Mouse (Mus musculus) intestine, embryonic 14.5 days (tissue): ENCODE measurements around the gene Med12l. TPM values are rescaled to one million over a fixed set of nuclear protein-coding genes. Genes with fewer than 3 reads are reported as not detected.

Source experiments
- ATAC-seq: fragments of 200-750 bp; cut with Nextera tagmentation; replicated peaks from 2 replicates; pipeline ENCODE4 v1.8.0; 2017; ENCODE audit warnings: low read depth, moderate number of reproducible peaks, moderate TSS enrichment, moderate library complexity; ENCODE audit not compliant: low FRiP score, low TSS enrichment
- DNase-seq: peaks from one replicate; pipeline ENCODE4 v3.0.0-alpha.2; 2018; ENCODE audit warnings: low spot score
- H3K27ac ChIP-seq: fragments of 300-500 bp; sonication (generic); 2 replicates; pipeline ENCODE4 v1.5.1; 2014; ENCODE audit warnings: low read depth, mild to moderate bottlenecking, control low read depth
- H3K27me3 ChIP-seq: fragments of 300-500 bp; sonication (generic); replicated peaks from 2 replicates; pipeline ENCODE4 v1.6.1; 2014; ENCODE audit warnings: low read length, control low read depth; ENCODE audit not compliant: control insufficient read depth, insufficient read depth
- H3K36me3 ChIP-seq: fragments of 300-500 bp; sonication (generic); 2 replicates; pipeline ENCODE4 v1.6.1; 2014; ENCODE audit warnings: low read length, control low read depth; ENCODE audit not compliant: control insufficient read depth, insufficient read depth
- H3K4me1 ChIP-seq: fragments of 300-500 bp; sonication (generic); replicated peaks from 2 replicates; pipeline ENCODE4 v1.6.1; 2014; ENCODE audit warnings: low read length, control low read depth, mixed read lengths; ENCODE audit not compliant: control insufficient read depth, insufficient read depth
- H3K4me2 ChIP-seq: fragments of 300-500 bp; sonication (generic); 2 replicates; pipeline ENCODE4 v1.6.1; 2014; ENCODE audit warnings: low read length
- H3K4me3 ChIP-seq: fragments of 300-500 bp; sonication (generic); 2 replicates; pipeline ENCODE4 v1.5.1; 2014; ENCODE audit warnings: low read depth, low read length, control low read depth, mixed read lengths
- H3K9ac ChIP-seq: fragments of 300-500 bp; sonication (generic); 2 replicates; pipeline ENCODE4 v1.6.1; 2014; ENCODE audit warnings: mild to moderate bottlenecking, low read length
- H3K9me3 ChIP-seq: fragments of 300-500 bp; sonication (generic); 2 replicates; pipeline ENCODE4 v1.6.1; 2016; ENCODE audit warnings: low read length, control low read depth; ENCODE audit not compliant: control insufficient read depth
- WGBS: fragments of 180-500 bp; shearing (Covaris S2); extraction: QIAGEN DNeasy Blood & Tissue Kit; methylation state at CpG from one replicate; pipeline ENCODE4 v1.1.7; 2014; 5-methylcytosine and 5-hydroxymethylcytosine counted together
- polyA plus RNA-seq: library from polyadenylated mRNA; unstranded; fragments of >200 nt; fragmentation: Nextera tagmentation; extraction: Ambion mirVana; gene quantifications from 2 replicates; pipeline ENCODE4 v1.2.1, GENCODE M21; 2014

Gene Med12l
- polyA plus RNA-seq, 1 experiment from 2014 or later, result 2.4 TPM

DNA sequence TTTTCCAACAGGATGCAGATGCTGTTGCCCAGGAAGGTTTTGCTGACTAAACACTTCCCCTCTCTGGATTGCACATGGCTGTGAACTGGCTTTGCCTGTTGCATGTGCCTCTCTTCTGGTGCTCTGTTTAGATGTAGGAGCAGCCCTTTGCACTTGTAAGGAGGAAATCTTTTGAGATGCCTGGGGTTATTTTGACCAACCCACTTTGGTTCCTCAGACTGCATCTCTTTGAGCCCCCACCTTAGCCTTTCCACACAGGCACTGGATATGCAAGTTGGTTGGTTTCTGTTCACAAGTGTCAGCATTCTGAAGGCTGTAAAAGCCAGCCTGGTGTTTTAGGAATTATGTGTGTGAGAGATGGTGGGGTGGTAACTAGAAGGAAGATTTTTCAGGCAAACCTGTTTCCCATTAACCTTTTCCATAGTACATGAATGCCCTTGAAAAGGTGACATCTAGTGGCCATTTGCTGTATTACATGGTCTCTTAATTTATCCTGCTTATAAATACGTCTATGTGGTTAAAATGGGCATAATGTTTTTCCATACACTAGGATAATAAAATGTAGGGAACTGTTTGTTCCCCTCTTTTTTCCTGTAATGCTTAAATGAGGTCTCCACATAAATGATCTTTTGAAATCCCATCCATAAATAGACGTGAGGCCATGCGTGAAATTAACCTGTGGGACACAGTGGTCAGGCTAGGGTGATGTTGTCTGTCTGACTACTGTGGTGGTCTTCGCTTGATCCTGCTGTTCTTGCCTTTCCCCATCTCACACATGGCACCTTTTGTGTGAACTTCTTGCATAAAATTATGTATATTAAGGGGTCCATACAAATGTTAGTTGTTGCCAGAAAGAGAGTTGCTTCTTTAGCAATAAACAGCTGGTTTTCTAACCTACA, 203.3 kb downstream of the Med12l start:
- ATAC-seq (no peak), DNase-seq (no peak)
- WGBS, result 72% methylated on average over 4 of the region's 4 CpGs

DNA sequence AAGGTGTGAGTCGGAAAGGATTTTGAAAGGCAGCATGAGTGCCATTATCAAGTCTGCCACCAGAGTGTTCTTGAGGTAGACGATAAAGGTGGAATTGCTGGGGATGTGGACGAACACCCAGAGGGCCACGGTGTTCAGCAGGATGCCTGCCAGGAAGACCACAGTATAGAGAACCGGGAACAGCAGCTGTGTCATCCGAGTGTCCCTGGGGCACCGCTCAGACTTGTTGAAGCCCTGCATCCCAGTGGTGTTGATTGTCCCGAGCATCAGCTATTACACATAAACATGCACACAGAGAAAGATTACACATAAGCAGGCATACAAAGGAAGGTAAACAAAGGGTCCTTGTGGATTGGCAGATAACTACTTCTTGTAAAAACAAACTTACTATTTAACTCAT, 204.5 kb downstream of the Med12l start:
- no peak overlapping the region for H3K9ac ChIP-seq
- H3K9me3 ChIP-seq, result no peaks in the 10 kb centered on the region
- H3K4me3 ChIP-seq, result no peak overlapping the region
- H3K36me3 ChIP-seq, result no peaks in the 10 kb centered on the region
- no peaks in the 10 kb centered on the region for H3K4me1 ChIP-seq
- ATAC-seq (no peak), DNase-seq (no peak)
- H3K27ac ChIP-seq, result no peak overlapping the region
- H3K4me2 ChIP-seq, result no peak overlapping the region
- WGBS, result 77% methylated on average over 8 of the region's 8 CpGs
- H3K27me3 ChIP-seq, result no peaks in the 10 kb centered on the region

More for the DNA sequence above, 203.3 kb downstream of the Med12l start:
- no peak overlapping the region for H3K9ac ChIP-seq
- H3K36me3 ChIP-seq, result no peaks in the 10 kb centered on the region
- H3K4me2 ChIP-seq, result no peak overlapping the region
- no peaks in the 10 kb centered on the region for H3K27me3 ChIP-seq
- no peaks in the 10 kb centered on the region for H3K9me3 ChIP-seq
- H3K4me3 ChIP-seq, result no peak overlapping the region
- H3K4me1 ChIP-seq, result no peaks in the 10 kb centered on the region
- H3K27ac ChIP-seq, result no peak overlapping the region

DNA sequence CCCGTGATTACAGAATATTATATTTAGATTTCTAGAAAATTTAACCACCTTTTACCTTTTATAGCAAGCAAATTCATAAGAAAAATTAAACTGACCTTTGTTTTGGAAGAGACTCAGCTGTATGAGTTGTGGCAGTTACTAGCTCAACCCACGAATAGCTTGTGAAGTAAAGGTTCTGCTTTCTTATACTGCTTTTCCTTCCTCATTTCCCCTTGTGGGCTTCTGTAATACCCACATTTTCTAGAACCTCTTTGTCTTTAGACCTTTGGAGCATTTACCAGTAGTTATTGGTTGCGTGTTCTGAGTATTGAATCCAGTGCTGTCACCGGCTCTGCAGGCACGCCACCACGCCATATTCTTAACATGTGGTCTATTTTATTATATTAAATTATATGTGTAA, 205.1 kb downstream of the Med12l start, which contains the start of gene P2ry13:
Gene P2ry13 (minus strand): TSS at position 156 of the 400 bp plus-strand sequence.
- H3K36me3 ChIP-seq, result no peaks in the 10 kb centered on the region
- H3K27me3 ChIP-seq, result no peaks in the 10 kb centered on the region
- DNase-seq (no peak), ATAC-seq (no peak)
- WGBS, result 90% methylated on average over 6 of the region's 6 CpGs
- H3K27ac ChIP-seq, result no peak within 1 kb of the TSS
- no peak within 1 kb of the TSS for H3K4me2 ChIP-seq
- H3K9ac ChIP-seq, result no peak within 1 kb of the TSS
- no peaks in the 10 kb centered on the region for H3K9me3 ChIP-seq
- H3K4me1 ChIP-seq, result no peaks in the 10 kb centered on the region
- H3K4me3 ChIP-seq, result no peak within 1 kb of the TSS

DNA sequence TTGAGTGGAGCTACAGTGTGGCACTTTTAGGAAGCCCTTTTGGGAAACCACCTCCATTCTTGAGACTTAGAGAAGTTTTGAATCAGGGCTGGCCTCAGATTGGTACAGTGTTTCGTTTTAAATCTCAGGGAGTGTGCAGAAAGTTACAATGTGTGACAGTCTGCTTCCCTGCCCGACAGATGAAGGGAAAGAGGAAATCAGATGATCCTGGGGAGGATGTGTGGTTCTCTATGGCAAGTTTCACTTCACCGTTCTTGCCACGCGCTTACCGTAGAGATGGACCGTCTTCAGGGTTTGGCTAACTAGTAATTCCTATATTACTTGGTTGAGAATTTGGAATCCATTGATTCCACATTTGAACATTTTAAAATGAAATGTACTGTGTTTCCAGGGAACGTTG, 206.2 kb downstream of the Med12l start:
- Histone ChIP-seq H3K27me3 (no peaks in the 10 kb centered on the region), H3K4me2 (no peak overlapping the region), H3K4me1 (no peaks in the 10 kb centered on the region), H3K9me3 (no peaks in the 10 kb centered on the region), H3K27ac (no peak overlapping the region), H3K9ac (no peak overlapping the region), H3K36me3 (no peaks in the 10 kb centered on the region), H3K4me3 (no peak overlapping the region)
- 90% methylated on average over 8 of the region's 8 CpGs for WGBS
- DNase-seq (no peak), ATAC-seq (no peak)

DNA sequence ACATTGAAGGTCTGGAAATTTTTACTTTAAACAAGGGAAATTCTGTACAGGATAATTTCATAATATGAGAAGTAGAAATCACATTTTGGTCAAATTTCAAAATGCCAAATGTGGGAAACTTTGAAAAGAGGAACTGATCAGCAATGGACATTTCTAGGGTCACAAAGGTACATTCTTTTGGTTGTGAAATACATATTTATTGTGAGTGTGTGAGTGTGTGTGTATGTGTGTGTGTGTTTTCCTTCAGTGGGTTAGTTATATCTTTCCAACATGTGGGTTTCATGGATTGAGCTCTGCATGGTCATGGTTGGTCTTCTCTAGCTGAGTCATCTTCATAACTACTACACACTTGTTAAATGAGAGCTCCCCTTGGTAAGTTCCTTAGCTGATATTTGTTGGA, 206.8 kb downstream of the Med12l start:
- no peak overlapping the region for H3K9ac ChIP-seq
- no peak overlapping the region for H3K4me2 ChIP-seq
- H3K36me3 ChIP-seq, result no peaks in the 10 kb centered on the region
- no peak overlapping the region for H3K4me3 ChIP-seq
- H3K27me3 ChIP-seq, result no peaks in the 10 kb centered on the region
- no peak for ATAC-seq
- DNase-seq, result no peak
- no peak overlapping the region for H3K27ac ChIP-seq
- H3K9me3 ChIP-seq, result no peaks in the 10 kb centered on the region
- H3K4me1 ChIP-seq, result no peaks in the 10 kb centered on the region

DNA sequence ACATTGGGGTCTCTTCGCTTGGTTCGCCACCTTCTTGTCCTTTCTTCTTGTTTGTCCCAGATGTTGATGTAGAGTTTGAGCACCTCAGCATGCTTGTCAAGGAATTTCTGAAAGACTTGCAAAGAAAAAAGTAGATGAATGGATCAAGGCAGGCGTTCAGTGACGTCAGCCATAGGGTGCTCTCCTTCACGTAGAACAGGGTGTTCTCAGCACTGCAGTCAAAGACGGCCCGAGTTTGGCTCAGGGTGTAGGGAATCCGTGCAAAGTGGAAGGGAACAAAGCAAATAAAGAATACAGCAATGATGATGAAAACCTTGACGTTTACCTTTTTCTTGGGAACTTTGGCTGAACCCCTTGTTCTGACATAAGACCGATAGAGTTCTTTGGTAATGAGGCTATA, 211.6 kb downstream of the Med12l start:
- no peak overlapping the region for H3K27ac ChIP-seq
- no peak overlapping the region for H3K4me3 ChIP-seq
- no peak overlapping the region for H3K4me2 ChIP-seq
- ATAC-seq, result no peak
- no peaks in the 10 kb centered on the region for H3K9me3 ChIP-seq
- H3K9ac ChIP-seq, result no peak overlapping the region
- no peaks in the 10 kb centered on the region for H3K27me3 ChIP-seq
- WGBS, result 88% methylated on average over 10 of the region's 10 CpGs
- no peaks in the 10 kb centered on the region for H3K4me1 ChIP-seq
- DNase-seq, result no peak
- H3K36me3 ChIP-seq, result no peaks in the 10 kb centered on the region

DNA sequence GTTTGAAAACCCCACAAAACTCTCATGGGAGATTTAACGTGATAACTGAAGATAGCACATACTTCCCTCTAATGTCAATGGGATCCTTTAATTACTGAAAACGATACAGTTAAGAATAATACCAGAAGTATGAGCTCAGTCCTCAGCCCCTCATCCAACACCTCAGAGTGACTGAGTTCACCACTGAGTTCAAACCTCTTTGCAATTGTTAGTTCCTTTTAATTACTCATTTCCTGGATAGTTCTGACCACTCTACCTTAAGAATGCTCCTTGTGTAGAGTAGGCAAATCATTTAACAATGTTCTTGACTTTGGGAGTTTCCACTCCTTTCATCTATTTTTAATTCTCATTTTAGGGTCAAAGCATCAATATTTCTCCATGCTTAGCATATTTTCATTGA, 213.7 kb downstream of the Med12l start:
- Histone ChIP-seq H3K9me3 (no peaks in the 10 kb centered on the region), H3K9ac (no peak overlapping the region), H3K4me1 (no peaks in the 10 kb centered on the region), H3K4me3 (no peak overlapping the region), H3K27ac (no peak overlapping the region), H3K27me3 (no peaks in the 10 kb centered on the region), H3K36me3 (no peaks in the 10 kb centered on the region), H3K4me2 (no peak overlapping the region)
- no peak for DNase-seq
- 83% methylated on average over 2 of the region's 2 CpGs for WGBS
- no peak for ATAC-seq

DNA sequence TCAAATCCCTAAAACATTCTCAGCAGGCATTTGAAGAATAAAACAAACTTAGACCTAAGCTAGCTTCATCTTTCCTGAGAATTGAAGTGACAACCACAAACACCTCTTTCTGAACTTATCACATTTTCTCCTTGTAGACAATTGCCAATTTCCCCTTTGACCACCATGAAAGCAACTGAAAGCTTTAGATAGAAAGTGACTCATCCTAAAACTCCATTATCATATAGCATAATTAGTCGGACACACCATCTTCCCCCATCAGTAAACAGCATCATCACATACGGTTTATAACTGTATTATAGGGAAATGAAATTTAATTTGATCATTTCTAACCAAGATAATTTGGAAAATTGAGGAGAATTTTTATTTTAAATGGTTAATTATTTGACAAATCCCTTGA, 216.7 kb downstream of the Med12l start:
- Histone ChIP-seq H3K36me3 (no peaks in the 10 kb centered on the region), H3K27me3 (no peaks in the 10 kb centered on the region), H3K4me1 (no peaks in the 10 kb centered on the region), H3K4me3 (no peak overlapping the region), H3K4me2 (no peak overlapping the region), H3K9me3 (no peaks in the 10 kb centered on the region), H3K9ac (no peak overlapping the region), H3K27ac (no peak overlapping the region)
- DNase-seq (no peak), ATAC-seq (no peak)
- WGBS, result 89% methylated on average over 2 of the region's 2 CpGs

DNA sequence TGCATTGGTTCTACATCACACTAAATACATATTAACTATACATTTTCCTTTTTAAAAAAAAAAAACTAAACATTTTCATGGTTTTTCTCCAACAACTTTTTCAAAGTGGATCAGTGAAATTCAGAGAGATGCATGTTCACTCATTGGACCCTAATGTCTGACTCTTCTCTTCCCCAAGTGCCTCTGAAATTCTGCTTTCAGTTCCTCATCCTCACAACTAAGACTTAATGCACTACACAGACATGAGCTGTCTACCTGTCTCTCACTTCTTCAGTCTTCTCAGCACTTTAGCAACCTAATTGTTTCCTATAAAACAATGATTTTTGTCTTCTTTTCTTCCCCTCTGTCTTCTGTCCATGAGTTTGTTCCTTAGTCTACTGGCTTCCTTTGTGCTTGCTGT, 219.8 kb downstream of the Med12l start:
- H3K27ac ChIP-seq, result no peak overlapping the region
- H3K36me3 ChIP-seq, result no peaks in the 10 kb centered on the region
- H3K27me3 ChIP-seq, result no peaks in the 10 kb centered on the region
- H3K9ac ChIP-seq, result no peak overlapping the region
- DNase-seq, result no peak
- H3K9me3 ChIP-seq, result no peaks in the 10 kb centered on the region
- no peak overlapping the region for H3K4me2 ChIP-seq
- H3K4me1 ChIP-seq, result no peaks in the 10 kb centered on the region
- ATAC-seq, result no peak
- no peak overlapping the region for H3K4me3 ChIP-seq
